Mouse (Mus musculus): ENCODE data around the gene Il3.

GRCm38 (mm10) chr11:54216091-54216490 lies 51.0 kb downstream of the Il3 start:
- TF ChIP-seq POLR2A (IDR thresholded peaks at IDR 0.05; ENCODE audit: insufficient read length, low read depth) (no peak), TCF12 (IDR thresholded peaks at IDR 0.05; ENCODE audit: insufficient read depth, poor library complexity, severe bottlenecking) (no peak), POLR2AphosphoS2 (IDR thresholded peaks at IDR 0.05; ENCODE audit: insufficient read length, low read depth) (no peak), CEBPB (IDR thresholded peaks at IDR 0.05; ENCODE audit: insufficient read depth, poor library complexity, severe bottlenecking) (no peak), USF1 (IDR thresholded peaks at IDR 0.05; ENCODE audit: low read depth) (no peak)

Measured in myocyte (in vitro differentiated cells).